Mouse (Mus musculus) central nervous system, embryonic 11.5 days (tissue): ENCODE data around the gene Sdhb. TPM values are rescaled to one million over a fixed set of nuclear protein-coding genes. Genes with fewer than 3 reads are reported as not detected.

Experiments
- polyA plus RNA-seq: library from polyadenylated mRNA; depleted of rRNA; stranded (reverse); fragments of >200 nt; gene quantifications from 2 replicates; pipeline ENCODE4 v1.2.3, GENCODE M21; 2012; rRNA removed

Sdhb gene
- 236 and 247 TPM in 2 replicates for polyA plus RNA-seq

DNA sequence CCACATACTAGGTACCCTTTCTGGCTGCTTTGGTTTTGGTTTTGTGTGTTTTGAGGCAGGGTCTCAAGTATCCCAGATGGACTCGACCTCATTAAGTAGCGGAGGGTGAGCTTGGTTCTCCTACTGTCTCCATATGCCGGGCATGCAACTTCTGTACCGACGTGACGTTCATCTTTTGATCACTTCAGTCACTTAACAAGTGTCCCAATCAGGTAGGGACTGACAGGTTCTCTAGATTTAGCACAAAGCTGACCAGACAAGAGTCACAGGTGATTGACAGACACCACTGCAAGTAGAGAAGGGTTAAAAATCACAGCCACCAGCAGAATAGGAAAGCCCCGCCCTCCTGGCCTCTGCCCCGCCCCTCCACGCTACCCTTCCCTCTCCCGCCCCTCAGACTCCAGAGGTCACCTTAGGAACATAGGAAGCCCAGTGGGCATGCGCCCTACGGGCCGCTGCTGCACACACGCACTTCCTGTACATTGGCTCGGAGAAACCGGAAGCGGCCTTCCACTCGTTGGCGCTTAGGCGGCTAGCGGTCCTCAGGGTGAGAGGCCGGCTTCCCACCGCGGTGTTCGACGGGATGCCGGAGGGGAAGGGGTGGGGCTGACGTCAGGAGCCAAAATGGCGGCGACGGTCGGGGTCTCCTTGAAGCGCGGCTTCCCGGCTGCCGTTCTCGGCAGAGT is at the start of gene Sdhb:
TSS of gene Sdhb (plus strand) at position 423 of the 686 bp plus-strand sequence.

DNA sequence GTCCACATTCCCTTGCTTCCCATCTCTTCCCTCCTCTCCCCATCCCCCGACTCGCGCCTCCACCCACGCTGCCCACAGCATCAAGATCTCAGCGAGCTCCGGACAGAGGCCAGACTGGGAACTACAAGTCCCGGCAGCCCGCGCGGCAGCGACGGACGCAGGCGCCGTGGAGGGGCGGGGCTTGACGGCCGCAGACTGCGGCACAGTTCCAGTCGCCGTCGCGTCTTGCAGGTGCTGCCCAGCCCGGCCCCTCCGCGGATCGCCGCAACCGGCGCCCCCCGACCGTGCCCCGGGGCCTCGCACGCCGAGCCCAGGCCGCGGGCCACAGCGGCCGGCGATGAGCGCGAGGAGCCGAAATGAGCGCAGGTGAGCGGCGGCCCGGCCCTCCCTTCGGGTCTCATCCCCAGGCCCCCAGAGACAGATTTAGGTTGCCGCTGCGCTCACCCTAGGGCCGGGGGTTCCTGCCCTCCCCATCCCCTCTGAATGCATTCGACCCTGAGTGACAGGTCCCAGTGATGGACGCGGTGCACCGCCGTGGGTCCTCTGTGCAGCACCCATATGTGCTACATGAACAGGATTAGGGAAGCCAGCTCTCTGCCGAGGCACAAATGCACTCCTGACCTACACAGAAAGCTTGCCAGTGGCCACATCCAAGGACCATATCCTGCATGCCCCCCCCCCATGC is 25.9 kb downstream of the Sdhb start, which contains the start of gene Atp13a2:
TSS of gene Atp13a2 (plus strand) at position 163 of the 685 bp plus-strand sequence.

DNA sequence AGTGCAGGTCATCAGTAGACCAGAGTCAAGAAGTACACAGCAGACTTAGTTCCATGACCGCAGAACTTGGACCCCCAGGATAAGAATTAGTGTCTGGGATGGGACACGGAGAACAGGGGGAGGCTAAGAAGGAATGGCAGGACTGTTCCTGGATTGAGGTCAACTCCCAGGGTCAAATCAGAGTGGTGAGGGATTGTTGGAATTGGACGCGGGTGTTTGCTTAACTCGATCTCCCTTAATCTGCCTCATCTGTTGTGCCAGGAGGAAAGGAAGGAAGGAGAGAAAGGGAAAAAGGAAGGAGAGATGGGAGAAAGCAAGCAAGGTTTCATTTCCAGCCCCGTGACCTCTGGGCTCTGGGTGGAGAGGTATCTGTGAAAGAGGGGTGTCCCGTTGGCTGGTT is 49.1 kb downstream of the Sdhb start, which contains the start of gene Mfap2:
TSS of gene Mfap2 (plus strand) at position 301 of the 400 bp plus-strand sequence.

Other genes starting within 250 kb of the Sdhb start
- gene Padi6, start 218.6 kb upstream of the Sdhb start, polyA plus RNA-seq: not detected in 2 replicates
- gene Padi4, start 187.0 kb upstream of the Sdhb start, polyA plus RNA-seq: 0.42 and 0.46 TPM in 2 replicates
- gene Padi3, start 150.6 kb upstream of the Sdhb start, polyA plus RNA-seq: 0.12 and 0.17 TPM in 2 replicates
- gene Padi1, start 115.4 kb upstream of the Sdhb start, polyA plus RNA-seq: 0.11 and 0.14 TPM in 2 replicates
- 0.71 and 1.1 TPM in 2 replicates for gene Padi2, start 54.9 kb upstream of the Sdhb start, polyA plus RNA-seq
- 73.2 and 75.5 TPM in 2 replicates for gene Atp13a2, start 25.7 kb downstream of the Sdhb start, polyA plus RNA-seq
- 178 and 251 TPM in 2 replicates for gene Mfap2, start 49.2 kb downstream of the Sdhb start, polyA plus RNA-seq
- gene Crocc, start 99.3 kb downstream of the Sdhb start, polyA plus RNA-seq: 37.5 and 62.7 TPM in 2 replicates
- gene Necap2, start 117.2 kb downstream of the Sdhb start, polyA plus RNA-seq: 43.7 and 56.2 TPM in 2 replicates
- gene Spata21, start 127.1 kb downstream of the Sdhb start, polyA plus RNA-seq: 0.05 TPM in 1 of 2 replicates, not detected in the other
- 47.5 and 57.5 TPM in 2 replicates for gene Szrd1, start 178.6 kb downstream of the Sdhb start, polyA plus RNA-seq
- gene Fbxo42, start 186.7 kb downstream of the Sdhb start, polyA plus RNA-seq: 17.6 and 19.8 TPM in 2 replicates